Mouse (Mus musculus): ENCODE data around the gene Rreb1. TPM values are rescaled to one million over a fixed set of nuclear protein-coding genes. Genes with fewer than 3 reads are reported as not detected.

The Rreb1 gene
- polyA plus RNA-seq, 1 experiment from 2014 or later: 13.5 TPM

DNA sequence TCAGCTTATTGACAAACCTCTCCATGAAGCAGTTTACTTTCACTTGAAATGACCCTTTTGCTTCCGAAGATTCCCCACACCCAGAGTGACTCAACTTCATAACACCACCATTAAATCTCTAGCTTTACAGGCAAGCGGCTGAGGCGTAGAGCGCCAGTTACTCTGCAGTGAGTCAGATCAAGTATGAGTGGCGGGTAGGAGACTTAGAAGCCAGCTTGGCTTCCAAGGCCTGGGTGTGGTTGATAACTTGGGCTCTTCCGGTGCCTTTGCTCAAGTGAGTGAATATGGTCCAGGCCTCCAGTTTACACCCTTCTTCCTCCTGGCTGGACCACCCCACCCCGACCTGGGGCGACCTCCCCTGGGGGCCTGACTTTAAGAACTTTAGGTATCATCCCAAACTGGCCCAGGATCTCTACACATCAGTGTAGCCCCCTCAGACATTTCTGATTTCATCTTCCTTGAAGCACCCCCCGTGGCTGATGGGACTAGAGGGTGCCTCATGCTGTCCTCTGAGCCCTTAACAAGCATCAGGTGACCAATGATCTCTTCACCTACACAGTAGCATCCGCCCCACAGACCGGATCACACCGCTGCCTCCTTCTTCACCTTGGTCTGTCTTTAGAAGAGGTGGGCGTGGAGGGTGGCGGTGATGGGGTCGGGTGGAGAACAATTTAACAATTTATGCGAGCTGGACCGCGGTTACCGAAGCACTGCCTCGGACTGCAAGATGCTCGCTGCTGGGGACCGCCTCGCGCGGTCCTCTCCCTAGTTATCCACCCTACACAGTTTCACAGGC is 651 bp upstream of the Rreb1 start:
- Histone ChIP-seq H3K9me3 (ENCODE audit: low read length) (no peaks in the 10 kb centered on the region), H3K4me2 (replicated peaks; ENCODE audit: low read depth, low read length) (peak overlapping the region; percentile 95), H3K27me3 (ENCODE audit: insufficient read depth, low read length) (peaks cover 3% of the 10 kb centered on the region; the same call in 1 of the 2 replicates), H3K4me3 (ENCODE audit: low read length) (peak overlapping the region; percentile 58), H3K27ac (ENCODE audit: low read length) (no peak overlapping the region), H3K9ac (replicated peaks; ENCODE audit: low read length) (peak overlapping the region; percentile 67), H3K4me1 (ENCODE audit: insufficient read depth, low read length) (peaks cover 10% of the 10 kb centered on the region; the same call in 1 of the 2 replicates), H3K36me3 (ENCODE audit: insufficient read depth, low read length) (no peaks in the 10 kb centered on the region)
- 21% methylated on average over 25 of the region's 25 CpGs for WGBS
- peak; percentile 21 for ATAC-seq (ENCODE audit: low FRiP score, low TSS enrichment)

GRCm38 (mm10) chr13:37778594-37779231 is 513 bp downstream of the Rreb1 start:
- H3K27ac ChIP-seq (ENCODE audit: low read length): no peak overlapping the region; the same call in 1 of the 2 replicates
- peak overlapping the region; percentile 58 for H3K4me3 ChIP-seq (ENCODE audit: low read length)
- peak overlapping the region; percentile 95 for H3K4me2 ChIP-seq (replicated peaks; ENCODE audit: low read depth, low read length)
- no peaks in the 10 kb centered on the region for H3K36me3 ChIP-seq (ENCODE audit: insufficient read depth, low read length)
- WGBS: 0% methylated on average over 32 of the region's 33 CpGs
- H3K4me1 ChIP-seq (ENCODE audit: insufficient read depth, low read length): peaks cover 10% of the 10 kb centered on the region; the same call in 1 of the 2 replicates
- peaks cover 3% of the 10 kb centered on the region; the same call in 1 of the 2 replicates for H3K27me3 ChIP-seq (ENCODE audit: insufficient read depth, low read length)
- ATAC-seq (ENCODE audit: low FRiP score, low TSS enrichment): peak; percentile 74
- H3K9ac ChIP-seq (replicated peaks; ENCODE audit: low read length): peak overlapping the region; percentile 67
- no peaks in the 10 kb centered on the region for H3K9me3 ChIP-seq (ENCODE audit: low read length)

DNA sequence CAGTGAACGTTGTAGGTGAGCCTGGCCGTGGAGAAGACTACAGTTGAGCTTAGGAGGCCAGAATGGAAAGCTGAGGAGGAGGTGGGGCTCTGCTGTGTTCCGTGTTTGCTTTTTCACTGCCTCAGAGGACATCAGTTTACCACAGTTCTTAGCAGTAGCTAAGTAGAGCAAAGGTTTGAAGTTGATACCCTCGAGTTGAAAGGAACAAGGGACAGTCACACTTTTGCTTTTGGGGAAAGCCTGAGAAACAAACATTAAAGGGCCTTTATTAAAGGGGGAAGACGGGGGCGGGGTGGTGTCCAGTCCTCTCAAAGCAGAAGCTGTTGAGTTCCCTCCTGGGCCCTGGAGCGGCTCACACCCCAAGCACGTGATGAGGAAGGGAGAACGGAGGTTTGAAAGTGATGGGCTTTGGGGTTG is 1.1 kb downstream of the Rreb1 start:
- Histone ChIP-seq H3K4me1 (ENCODE audit: insufficient read depth, low read length) (peaks cover 10% of the 10 kb centered on the region; the same call in 1 of the 2 replicates), H3K4me3 (ENCODE audit: low read length) (peak overlapping the region; percentile 58), H3K27ac (ENCODE audit: low read length) (no peak overlapping the region; the same call in 1 of the 2 replicates), H3K27me3 (ENCODE audit: insufficient read depth, low read length) (peaks cover 3% of the 10 kb centered on the region; the same call in 1 of the 2 replicates), H3K9ac (replicated peaks; ENCODE audit: low read length) (peak overlapping the region; percentile 67), H3K36me3 (ENCODE audit: insufficient read depth, low read length) (no peaks in the 10 kb centered on the region), H3K4me2 (replicated peaks; ENCODE audit: low read depth, low read length) (peak overlapping the region; percentile 95), H3K9me3 (ENCODE audit: low read length) (no peaks in the 10 kb centered on the region)
- ATAC-seq (ENCODE audit: low FRiP score, low TSS enrichment): no peak
- 8% methylated on average over 9 of the region's 9 CpGs for WGBS

DNA sequence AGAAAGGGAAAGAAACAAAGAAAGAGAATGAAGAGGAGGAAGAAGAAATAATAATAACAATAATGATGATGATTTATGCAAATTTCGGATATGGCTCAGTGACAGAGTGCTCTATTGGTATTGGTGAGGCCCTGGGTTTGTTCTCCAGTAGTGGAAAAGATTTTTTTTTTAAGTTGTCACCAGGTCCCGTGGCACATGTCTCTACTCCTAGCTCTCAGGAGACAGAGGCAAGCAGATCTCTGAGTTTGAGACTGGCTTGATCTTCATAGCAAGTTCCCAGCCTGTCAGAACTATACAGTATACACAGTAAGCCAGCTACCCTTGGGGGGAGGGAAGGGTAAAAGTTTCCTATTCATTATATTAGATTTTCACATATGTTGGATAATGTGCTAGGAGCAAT is 3.4 kb downstream of the Rreb1 start:
- H3K9me3 ChIP-seq (ENCODE audit: low read length): no peaks in the 10 kb centered on the region
- H3K4me2 ChIP-seq (replicated peaks; ENCODE audit: low read depth, low read length): no peak overlapping the region
- no peak for ATAC-seq (ENCODE audit: low FRiP score, low TSS enrichment)
- H3K27me3 ChIP-seq (ENCODE audit: insufficient read depth, low read length): peaks cover 3% of the 10 kb centered on the region; the same call in 1 of the 2 replicates
- no peak overlapping the region for H3K27ac ChIP-seq (ENCODE audit: low read length)
- WGBS: 76% methylated on average over 2 of the region's 2 CpGs
- H3K4me1 ChIP-seq (ENCODE audit: insufficient read depth, low read length): peaks cover 10% of the 10 kb centered on the region; the same call in 1 of the 2 replicates
- H3K9ac ChIP-seq (replicated peaks; ENCODE audit: low read length): no peak overlapping the region
- no peaks in the 10 kb centered on the region for H3K36me3 ChIP-seq (ENCODE audit: insufficient read depth, low read length)
- H3K4me3 ChIP-seq (ENCODE audit: low read length): no peak overlapping the region

DNA sequence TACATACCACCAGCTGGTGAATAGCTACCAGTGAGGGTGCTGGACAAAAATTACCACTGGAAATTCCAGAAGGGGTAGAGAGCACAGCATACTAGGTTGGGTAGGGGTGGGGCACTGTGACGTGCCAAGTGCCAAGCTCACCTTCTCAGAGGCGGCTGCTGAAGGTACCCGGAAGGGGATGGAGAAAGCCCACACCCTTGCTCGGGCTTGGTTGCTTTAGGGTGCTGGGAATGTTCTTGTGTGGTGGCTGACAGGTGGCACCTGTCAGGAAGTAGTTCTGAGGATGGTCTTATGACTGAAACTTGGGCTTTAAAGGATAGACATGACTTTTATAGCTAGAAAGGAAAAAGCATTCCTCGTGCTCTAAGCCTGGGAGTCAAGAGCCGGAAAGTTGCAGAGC is 3.9 kb downstream of the Rreb1 start:
- Histone ChIP-seq H3K9me3 (ENCODE audit: low read length) (no peaks in the 10 kb centered on the region), H3K4me3 (ENCODE audit: low read length) (no peak overlapping the region), H3K4me2 (replicated peaks; ENCODE audit: low read depth, low read length) (no peak overlapping the region), H3K4me1 (ENCODE audit: insufficient read depth, low read length) (peaks cover 10% of the 10 kb centered on the region; the same call in 1 of the 2 replicates), H3K27me3 (ENCODE audit: insufficient read depth, low read length) (peaks cover 2% of the 10 kb centered on the region; the same call in 1 of the 2 replicates), H3K9ac (replicated peaks; ENCODE audit: low read length) (no peak overlapping the region), H3K27ac (ENCODE audit: low read length) (no peak overlapping the region), H3K36me3 (ENCODE audit: insufficient read depth, low read length) (no peaks in the 10 kb centered on the region)
- 79% methylated on average over 6 of the region's 6 CpGs for WGBS
- ATAC-seq (ENCODE audit: low FRiP score, low TSS enrichment): no peak

DNA sequence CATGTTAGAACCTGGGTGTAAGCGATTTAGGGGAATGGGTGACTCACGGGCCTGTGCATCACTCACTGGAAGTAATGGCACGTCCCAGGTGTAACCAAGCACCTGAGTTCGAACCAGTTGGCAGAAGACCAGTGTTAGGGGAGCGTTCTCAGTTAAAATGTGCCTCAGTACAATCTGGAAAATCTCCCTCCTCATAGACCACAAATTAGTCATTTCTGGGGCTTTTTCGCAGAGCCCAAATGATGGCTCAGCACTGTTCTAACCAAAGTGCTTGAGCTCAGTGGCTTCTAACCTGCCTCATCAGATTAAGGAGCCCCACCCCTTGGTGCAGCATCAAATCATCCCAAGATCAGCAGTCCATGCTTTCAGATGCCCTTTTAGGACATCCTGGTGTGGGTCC is 5.5 kb downstream of the Rreb1 start:
- H3K4me2 ChIP-seq (replicated peaks; ENCODE audit: low read depth, low read length): no peak overlapping the region
- H3K4me3 ChIP-seq (ENCODE audit: low read length): no peak overlapping the region
- H3K27me3 ChIP-seq (ENCODE audit: insufficient read depth, low read length): no peaks in the 10 kb centered on the region
- ATAC-seq (ENCODE audit: low FRiP score, low TSS enrichment): no peak
- no peak overlapping the region for H3K9ac ChIP-seq (replicated peaks; ENCODE audit: low read length)
- no peak overlapping the region for H3K27ac ChIP-seq (ENCODE audit: low read length)
- no peaks in the 10 kb centered on the region for H3K36me3 ChIP-seq (ENCODE audit: insufficient read depth, low read length)
- no peaks in the 10 kb centered on the region for H3K9me3 ChIP-seq (ENCODE audit: low read length)
- 87% methylated on average over 6 of the region's 6 CpGs for WGBS
- peaks cover 6% of the 10 kb centered on the region; the same call in 1 of the 2 replicates for H3K4me1 ChIP-seq (ENCODE audit: insufficient read depth, low read length)

DNA sequence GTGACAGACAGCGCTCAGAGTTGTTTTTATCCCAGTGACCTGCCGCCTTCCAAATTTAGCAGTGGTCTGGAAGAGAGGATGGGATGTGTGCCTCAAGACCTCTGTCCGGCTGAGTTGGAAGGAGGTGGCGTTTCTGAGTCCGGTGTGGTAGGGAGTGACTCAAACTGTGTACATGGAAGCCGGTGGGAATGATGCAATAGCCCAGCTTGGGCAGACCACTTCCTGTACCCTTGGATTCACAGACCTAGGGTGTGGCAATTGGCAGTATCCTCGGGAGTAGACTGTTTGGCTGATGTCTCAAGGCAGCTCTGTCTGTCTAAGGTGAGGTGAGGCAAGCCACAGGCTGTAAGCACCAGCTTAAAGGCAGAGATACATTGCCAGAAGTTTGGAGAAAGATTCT is 6.0 kb downstream of the Rreb1 start:
- no peak for ATAC-seq (ENCODE audit: low FRiP score, low TSS enrichment)
- H3K4me2 ChIP-seq (replicated peaks; ENCODE audit: low read depth, low read length): no peak overlapping the region

GRCm38 (mm10) chr13:37792739-37793336 is 14.6 kb downstream of the Rreb1 start:
- Histone ChIP-seq H3K4me1 (ENCODE audit: insufficient read depth, low read length) (no peaks in the 10 kb centered on the region), H3K9ac (replicated peaks; ENCODE audit: low read length) (no peak overlapping the region), H3K9me3 (ENCODE audit: low read length) (no peaks in the 10 kb centered on the region), H3K4me2 (replicated peaks; ENCODE audit: low read depth, low read length) (no peak overlapping the region), H3K4me3 (ENCODE audit: low read length) (no peak overlapping the region), H3K27me3 (ENCODE audit: insufficient read depth, low read length) (no peaks in the 10 kb centered on the region), H3K36me3 (ENCODE audit: insufficient read depth, low read length) (no peaks in the 10 kb centered on the region), H3K27ac (ENCODE audit: low read length) (no peak overlapping the region)
- ATAC-seq (ENCODE audit: low FRiP score, low TSS enrichment): no peak
- WGBS: 92% methylated on average over 11 of the region's 11 CpGs

More for the DNA sequence above, 6.0 kb downstream of the Rreb1 start:
- Histone ChIP-seq H3K4me1 (ENCODE audit: insufficient read depth, low read length) (peaks cover under 1% of the 10 kb centered on the region; the same call in 1 of the 2 replicates), H3K27ac (ENCODE audit: low read length) (no peak overlapping the region), H3K4me3 (ENCODE audit: low read length) (no peak overlapping the region), H3K9me3 (ENCODE audit: low read length) (no peaks in the 10 kb centered on the region), H3K9ac (replicated peaks; ENCODE audit: low read length) (no peak overlapping the region), H3K27me3 (ENCODE audit: insufficient read depth, low read length) (no peaks in the 10 kb centered on the region), H3K36me3 (ENCODE audit: insufficient read depth, low read length) (no peaks in the 10 kb centered on the region)
- WGBS: 78% methylated on average over 7 of the region's 7 CpGs

GRCm38 (mm10) chr13:37798811-37799210 is 20.6 kb downstream of the Rreb1 start:
- ATAC-seq (ENCODE audit: low FRiP score, low TSS enrichment): no peak
- Histone ChIP-seq H3K27me3 (ENCODE audit: insufficient read depth, low read length) (no peaks in the 10 kb centered on the region), H3K4me1 (ENCODE audit: insufficient read depth, low read length) (no peaks in the 10 kb centered on the region), H3K9ac (replicated peaks; ENCODE audit: low read length) (no peak overlapping the region), H3K36me3 (ENCODE audit: insufficient read depth, low read length) (no peaks in the 10 kb centered on the region), H3K27ac (ENCODE audit: low read length) (no peak overlapping the region), H3K4me3 (ENCODE audit: low read length) (no peak overlapping the region), H3K4me2 (replicated peaks; ENCODE audit: low read depth, low read length) (no peak overlapping the region), H3K9me3 (ENCODE audit: low read length) (no peaks in the 10 kb centered on the region)
- WGBS: 94% methylated on average over 8 of the region's 8 CpGs

All from kidney, embryonic 16.5 days (tissue).